Mouse (Mus musculus) limb, embryonic 13.5 days (tissue): ENCODE measurements around the gene Nav2. TPM values are rescaled to one million over a fixed set of nuclear protein-coding genes. Genes with fewer than 3 reads are reported as not detected.

Source experiments
- ATAC-seq: fragments of 200-750 bp; cut with Nextera tagmentation; 2 replicates; pipeline ENCODE4 v1.8.0; 2017; ENCODE audit warnings: low read depth, moderate number of reproducible peaks, moderate TSS enrichment; ENCODE audit not compliant: low FRiP score
- H3K27ac ChIP-seq: fragments of 300-500 bp; sonication (generic); 2 replicates; pipeline ENCODE4 v1.5.1; 2015; ENCODE audit warnings: inconsistent platforms, mild to moderate bottlenecking, moderate library complexity
- H3K27me3 ChIP-seq: fragments of 300-500 bp; sonication (generic); 2 replicates; pipeline ENCODE4 v1.6.1; 2015; ENCODE audit warnings: mild to moderate bottlenecking, inconsistent platforms
- H3K36me3 ChIP-seq: fragments of 300-500 bp; sonication (generic); 2 replicates; pipeline ENCODE4 v1.6.1; 2015; ENCODE audit warnings: inconsistent platforms, mild to moderate bottlenecking, moderate library complexity
- H3K4me1 ChIP-seq: fragments of 300-500 bp; sonication (generic); 2 replicates; pipeline ENCODE4 v1.6.1; 2015; ENCODE audit warnings: inconsistent platforms
- H3K4me2 ChIP-seq: fragments of 300-500 bp; sonication (generic); replicated peaks from 2 replicates; pipeline ENCODE4 v1.6.1; 2015; ENCODE audit warnings: inconsistent platforms, mild to moderate bottlenecking, moderate library complexity
- H3K4me3 ChIP-seq: fragments of 300-500 bp; sonication (generic); 2 replicates; pipeline ENCODE4 v1.5.1; 2015; ENCODE audit warnings: moderate library complexity, mild to moderate bottlenecking, inconsistent platforms
- H3K9ac ChIP-seq: fragments of 300-500 bp; sonication (generic); 2 replicates; pipeline ENCODE4 v1.6.1; 2015; ENCODE audit warnings: mild to moderate bottlenecking, inconsistent platforms
- H3K9me3 ChIP-seq: fragments of 300-500 bp; sonication (generic); 2 replicates; pipeline ENCODE4 v1.6.1; 2016; ENCODE audit warnings: inconsistent platforms
- WGBS: fragments of 180-500 bp; shearing (Covaris S2); methylation state at CpG from one replicate; pipeline ENCODE4 v1.1.7; 2015; 5-methylcytosine and 5-hydroxymethylcytosine counted together
- polyA plus RNA-seq: library from polyadenylated mRNA; unstranded; fragments of >200 nt; fragmentation: Nextera tagmentation; extraction: Ambion mirVana; gene quantifications from 2 replicates; pipeline ENCODE4 v1.2.1, GENCODE M21; 2015

Gene Nav2
- polyA plus RNA-seq, 1 experiment from 2014 or later: 17.4 TPM

GRCm38 (mm10) chr7:49582551-49582950 lies 674.0 kb downstream of the Nav2 start:
- Histone ChIP-seq H3K27me3 (no peaks in the 10 kb centered on the region), H3K4me2 (no peak overlapping the region), H3K4me3 (no peak overlapping the region), H3K27ac (no peak overlapping the region), H3K9me3 (no peaks in the 10 kb centered on the region), H3K36me3 (peaks cover 70% of the 10 kb centered on the region), H3K4me1 (peaks cover 4% of the 10 kb centered on the region; the same call in 1 of the 2 replicates), H3K9ac (no peak overlapping the region)
- WGBS: 77% methylated on average over 7 of the region's 7 CpGs
- ATAC-seq: no peak

- ATAC-seq: no peak
- no peak overlapping the region for H3K4me3 ChIP-seq
- H3K9me3 ChIP-seq: no peaks in the 10 kb centered on the region
- no peak overlapping the region for H3K27ac ChIP-seq
- H3K4me1 ChIP-seq: peaks cover 4% of the 10 kb centered on the region; the same call in 1 of the 2 replicates
- H3K36me3 ChIP-seq: peaks cover 70% of the 10 kb centered on the region
- H3K9ac ChIP-seq: no peak overlapping the region
- no peak overlapping the region for H3K4me2 ChIP-seq
- WGBS: 95% methylated on average over 6 of the region's 6 CpGs
- no peaks in the 10 kb centered on the region for H3K27me3 ChIP-seq
Observed at GRCm38 (mm10) chr7:49583176-49583575, 674.7 kb downstream of the Nav2 start.

DNA sequence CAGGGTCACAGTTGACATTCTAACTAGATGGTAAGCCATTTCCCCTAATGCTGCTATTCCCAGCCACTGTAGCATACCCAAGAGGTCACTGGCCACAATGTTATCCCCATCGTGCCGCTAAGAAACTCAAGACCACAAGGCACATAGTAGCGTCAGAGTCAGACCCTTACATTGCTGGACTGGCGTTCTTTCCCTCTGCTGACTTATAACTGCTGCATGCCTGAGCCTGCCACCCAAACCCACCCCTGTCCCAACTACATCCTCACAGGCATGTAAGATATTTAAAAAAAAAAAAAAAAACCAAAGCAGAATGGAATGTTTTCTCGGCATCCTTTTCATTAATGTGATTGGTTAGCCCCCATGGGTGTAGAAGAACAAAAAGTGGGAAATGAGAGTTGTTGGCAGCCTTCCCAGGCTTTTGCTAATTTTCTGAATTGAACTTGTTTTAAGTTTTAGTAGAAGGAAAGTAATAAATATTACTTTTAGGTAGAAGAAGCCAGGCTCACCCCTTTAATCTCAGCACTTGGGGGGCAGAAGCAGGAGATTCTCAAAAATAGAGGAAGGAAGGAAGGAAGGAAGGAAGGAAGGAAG lies 678.1 kb downstream of the Nav2 start:
- peaks cover 72% of the 10 kb centered on the region for H3K36me3 ChIP-seq
- no peak for ATAC-seq
- no peak overlapping the region for H3K9ac ChIP-seq
- H3K27ac ChIP-seq: no peak overlapping the region
- 60% methylated on average over 5 of the region's 5 CpGs for WGBS
- no peak overlapping the region for H3K4me3 ChIP-seq
- H3K4me2 ChIP-seq: no peak overlapping the region
- H3K9me3 ChIP-seq: no peaks in the 10 kb centered on the region
- peaks cover 4% of the 10 kb centered on the region; the same call in 1 of the 2 replicates for H3K4me1 ChIP-seq
- H3K27me3 ChIP-seq: no peaks in the 10 kb centered on the region

DNA sequence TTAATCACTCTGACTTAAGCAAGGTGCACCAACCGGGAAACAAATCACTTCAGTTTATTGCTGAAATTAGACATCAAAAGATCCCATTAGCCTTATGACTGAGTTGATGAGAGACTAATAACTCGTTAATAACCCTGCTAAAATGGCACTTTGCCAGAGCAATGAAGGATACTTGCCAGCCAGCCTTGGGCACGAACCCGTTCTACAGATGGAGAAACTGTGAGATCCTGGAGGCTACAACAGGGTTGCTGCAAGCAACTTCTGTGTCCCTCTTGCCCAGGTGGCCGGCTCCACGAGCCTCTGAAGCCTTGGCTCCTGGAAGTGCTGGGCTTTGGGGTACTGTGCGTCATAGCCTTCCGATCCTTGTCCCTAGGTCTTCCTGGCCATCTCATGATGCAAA lies 681.1 kb downstream of the Nav2 start:
- no peaks in the 10 kb centered on the region for H3K27me3 ChIP-seq
- no peak overlapping the region for H3K27ac ChIP-seq
- WGBS: 76% methylated on average over 8 of the region's 8 CpGs

GRCm38 (mm10) chr7:49597776-49598175 lies 689.3 kb downstream of the Nav2 start:
- no peak for ATAC-seq
- H3K36me3 ChIP-seq: peaks cover 63% of the 10 kb centered on the region
- H3K4me1 ChIP-seq: 0 out of 2 replicates have a peak, but pooled peaks cover 9% of the 10 kb centered on the region
- no peaks in the 10 kb centered on the region for H3K27me3 ChIP-seq
- no peak overlapping the region for H3K4me3 ChIP-seq
- H3K27ac ChIP-seq: no peak overlapping the region
- WGBS: 82% methylated on average over 3 of the region's 3 CpGs
- H3K9ac ChIP-seq: no peak overlapping the region
- no peaks in the 10 kb centered on the region for H3K9me3 ChIP-seq
- no peak overlapping the region for H3K4me2 ChIP-seq

More for the DNA sequence above, 681.1 kb downstream of the Nav2 start:
- no peak overlapping the region for H3K4me3 ChIP-seq
- no peak overlapping the region for H3K9ac ChIP-seq
- ATAC-seq: no peak
- peaks cover 72% of the 10 kb centered on the region for H3K36me3 ChIP-seq
- H3K4me2 ChIP-seq: no peak overlapping the region
- H3K9me3 ChIP-seq: no peaks in the 10 kb centered on the region
- peaks cover 4% of the 10 kb centered on the region; the same call in 1 of the 2 replicates for H3K4me1 ChIP-seq

DNA sequence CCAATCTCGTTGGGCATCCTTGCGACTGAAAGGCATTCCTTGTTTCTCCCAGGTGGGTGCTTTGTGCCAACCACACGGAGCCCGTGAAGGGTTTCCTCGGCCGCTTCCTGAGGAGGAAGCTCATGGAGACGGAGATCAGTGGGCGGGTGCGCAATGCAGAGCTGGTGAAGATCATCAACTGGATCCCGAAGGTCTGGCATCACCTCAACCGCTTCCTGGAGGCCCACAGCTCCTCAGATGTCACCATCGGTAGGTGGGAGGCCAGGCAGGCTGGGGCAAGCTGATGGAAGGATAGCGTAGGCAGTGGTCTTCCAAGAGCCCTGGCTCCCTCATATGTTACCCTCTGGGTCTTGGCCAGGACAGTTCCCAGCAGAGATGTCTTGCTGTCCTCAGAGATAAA lies 689.7 kb downstream of the Nav2 start:
- Histone ChIP-seq H3K9me3 (no peaks in the 10 kb centered on the region), H3K4me2 (no peak overlapping the region), H3K27me3 (no peaks in the 10 kb centered on the region), H3K27ac (no peak overlapping the region), H3K4me1 (0 out of 2 replicates have a peak, but pooled peaks cover 9% of the 10 kb centered on the region), H3K36me3 (peaks cover 60% of the 10 kb centered on the region), H3K4me3 (no peak overlapping the region), H3K9ac (no peak overlapping the region)
- 90% methylated on average over 13 of the region's 13 CpGs for WGBS
- no peak for ATAC-seq

GRCm38 (mm10) chr7:49599950-49600349 lies 691.4 kb downstream of the Nav2 start:
- Histone ChIP-seq H3K9me3 (no peaks in the 10 kb centered on the region), H3K4me1 (0 out of 2 replicates have a peak, but pooled peaks cover 9% of the 10 kb centered on the region), H3K9ac (no peak overlapping the region), H3K4me2 (no peak overlapping the region), H3K27me3 (no peaks in the 10 kb centered on the region), H3K36me3 (peaks cover 43% of the 10 kb centered on the region), H3K27ac (no peak overlapping the region), H3K4me3 (no peak overlapping the region)
- WGBS: 83% methylated on average over 3 of the region's 3 CpGs
- ATAC-seq: no peak

- H3K27ac ChIP-seq: no peak overlapping the region
- no peak overlapping the region for H3K4me2 ChIP-seq
- 44% methylated on average over 13 of the region's 13 CpGs for WGBS
- no peak overlapping the region for H3K9ac ChIP-seq
- H3K4me1 ChIP-seq: 0 out of 2 replicates have a peak, but pooled peaks cover 9% of the 10 kb centered on the region
- H3K4me3 ChIP-seq: no peak overlapping the region
- ATAC-seq: peak; percentile 68
- H3K27me3 ChIP-seq: no peaks in the 10 kb centered on the region
- no peaks in the 10 kb centered on the region for H3K9me3 ChIP-seq
- peaks cover 39% of the 10 kb centered on the region for H3K36me3 ChIP-seq
Observed at GRCm38 (mm10) chr7:49601191-49601975, 692.9 kb downstream of the Nav2 start.

GRCm38 (mm10) chr7:49604244-49604643 lies 695.7 kb downstream of the Nav2 start:
- Histone ChIP-seq H3K27me3 (no peaks in the 10 kb centered on the region), H3K27ac (no peak overlapping the region), H3K36me3 (peaks cover 19% of the 10 kb centered on the region), H3K4me1 (0 out of 2 replicates have a peak, but pooled peaks cover 9% of the 10 kb centered on the region), H3K4me3 (no peak overlapping the region), H3K9me3 (no peaks in the 10 kb centered on the region), H3K4me2 (no peak overlapping the region), H3K9ac (no peak overlapping the region)
- ATAC-seq: no peak
- 91% methylated on average over 14 of the region's 14 CpGs for WGBS

DNA sequence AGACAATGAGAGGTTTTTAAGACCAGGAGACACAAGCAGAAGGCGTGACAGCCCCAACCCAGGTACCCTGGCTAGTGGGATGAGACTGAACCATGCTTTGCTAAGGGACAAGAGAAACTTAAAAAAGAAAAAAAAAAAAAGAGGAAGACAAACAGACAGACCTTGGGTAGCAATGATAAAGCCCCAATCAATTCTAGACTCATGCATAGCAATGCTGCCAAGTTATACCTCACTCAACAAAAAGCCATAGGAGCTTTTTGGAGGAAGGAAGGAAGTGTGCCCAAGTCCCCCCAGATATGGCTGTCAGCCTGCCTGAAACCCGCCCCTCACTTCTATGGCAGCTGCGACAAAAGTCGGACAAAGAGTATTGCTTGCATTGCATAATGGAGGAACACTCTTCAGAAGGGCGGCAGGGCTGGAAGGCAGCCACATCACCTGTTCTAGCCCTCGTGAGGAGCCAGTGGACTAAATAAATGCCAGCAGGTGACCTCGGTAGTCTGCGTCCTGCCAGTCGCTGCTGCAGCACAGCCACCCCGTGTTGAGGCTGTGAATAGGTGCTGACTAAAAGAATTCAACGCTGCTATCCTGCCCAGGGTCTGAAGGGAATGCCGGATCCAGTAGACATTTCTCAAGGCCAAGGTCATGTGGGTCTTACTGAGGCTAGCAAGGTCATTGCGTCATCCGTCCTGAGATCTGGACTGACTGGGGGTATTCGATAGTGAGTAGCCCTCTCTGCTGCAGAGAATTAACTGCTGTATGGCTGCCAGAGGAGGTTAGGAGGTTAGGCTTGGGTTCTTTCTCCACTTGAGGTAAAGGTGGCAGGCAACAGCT lies 696.7 kb downstream of the Nav2 start:
- Histone ChIP-seq H3K36me3 (peaks cover 13% of the 10 kb centered on the region), H3K4me2 (no peak overlapping the region)
- WGBS: 90% methylated on average over 15 of the region's 15 CpGs

DNA sequence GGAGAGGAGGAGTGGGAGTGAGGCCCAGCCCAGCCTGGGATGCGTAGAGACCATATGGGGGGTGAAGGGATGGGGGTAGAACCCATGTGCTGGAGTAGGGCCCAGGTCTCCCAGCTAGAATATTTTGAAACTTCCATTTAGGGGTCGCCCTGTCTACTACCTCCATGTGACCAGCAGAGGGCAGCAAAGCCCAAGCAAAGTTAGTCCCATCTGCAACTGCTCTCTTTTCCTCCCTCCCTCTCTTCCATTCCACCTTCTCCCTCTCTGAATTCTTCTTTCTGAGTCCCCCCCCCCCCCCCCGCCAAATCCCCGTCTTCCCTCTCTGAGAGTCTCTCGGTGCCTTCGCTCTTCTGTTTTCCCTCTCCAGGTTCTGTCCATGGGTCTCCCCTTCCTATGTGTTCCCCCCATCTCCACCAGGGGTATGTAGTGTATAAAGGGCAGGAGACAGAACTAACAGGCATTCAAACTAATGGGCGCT lies 707.8 kb downstream of the Nav2 start:
- Histone ChIP-seq H3K27ac (no peak overlapping the region), H3K36me3 (no peaks in the 10 kb centered on the region), H3K27me3 (peaks cover 30% of the 10 kb centered on the region), H3K4me2 (peak overlapping the region; percentile 51), H3K9ac (no peak overlapping the region), H3K9me3 (no peaks in the 10 kb centered on the region), H3K4me1 (no peaks in the 10 kb centered on the region), H3K4me3 (peak overlapping the region; percentile 12; the same call in 1 of the 2 replicates)
- 11% methylated on average over 6 of the region's 7 CpGs for WGBS
- ATAC-seq: peak; percentile 71

More for the DNA sequence above, 696.7 kb downstream of the Nav2 start:
- Histone ChIP-seq H3K4me3 (no peak overlapping the region), H3K27me3 (no peaks in the 10 kb centered on the region), H3K9ac (no peak overlapping the region), H3K4me1 (0 out of 2 replicates have a peak, but pooled peaks cover 9% of the 10 kb centered on the region), H3K27ac (no peak overlapping the region), H3K9me3 (no peaks in the 10 kb centered on the region)
- ATAC-seq: no peak
